Mouse (Mus musculus) bone marrow macrophage, adult 2 months (primary cell): Measurements from ENCODE around the gene Mfap3.

Experiments used
- CTCF ChIP-seq: IDR thresholded peaks from 2 replicates; pipeline ENCODE4 v1.5.1; 2012; ENCODE audit warnings: low read depth, mild to moderate bottlenecking, low read length, moderate library complexity
- POLR2A ChIP-seq: IDR thresholded peaks from 2 replicates; pipeline ENCODE4 v1.6.1; 2012; ENCODE audit warnings: mild to moderate bottlenecking, low read depth, low read length, borderline replicate concordance

DNA sequence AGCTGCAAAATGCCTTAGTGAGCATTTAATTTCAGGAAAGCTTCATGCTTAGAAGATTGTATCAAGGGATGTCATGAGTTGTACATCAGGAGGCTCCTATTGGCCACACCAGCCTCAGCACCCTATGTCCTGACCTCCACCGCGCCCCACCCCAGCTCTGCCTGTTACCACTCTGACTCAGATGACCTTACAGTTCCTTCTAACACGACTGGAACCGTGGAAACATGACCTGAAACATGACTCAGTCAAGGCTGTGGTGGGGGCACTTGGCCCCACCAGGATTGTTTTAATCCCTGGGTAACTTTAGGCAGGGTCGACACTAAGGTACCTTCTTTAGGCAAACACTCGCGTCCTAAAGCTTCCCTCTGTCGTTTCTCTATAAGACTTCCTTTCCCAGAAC, 32.6 kb downstream of the Mfap3 start:
- TF ChIP-seq CTCF (no peak), POLR2A (no peak)
